Mouse (Mus musculus): ENCODE results near the gene Elp5. TPM values are rescaled to one million over a fixed set of nuclear protein-coding genes. Genes with fewer than 3 reads are reported as not detected.

Gene Elp5
- polyA plus RNA-seq, 1 experiment: not detected

DNA sequence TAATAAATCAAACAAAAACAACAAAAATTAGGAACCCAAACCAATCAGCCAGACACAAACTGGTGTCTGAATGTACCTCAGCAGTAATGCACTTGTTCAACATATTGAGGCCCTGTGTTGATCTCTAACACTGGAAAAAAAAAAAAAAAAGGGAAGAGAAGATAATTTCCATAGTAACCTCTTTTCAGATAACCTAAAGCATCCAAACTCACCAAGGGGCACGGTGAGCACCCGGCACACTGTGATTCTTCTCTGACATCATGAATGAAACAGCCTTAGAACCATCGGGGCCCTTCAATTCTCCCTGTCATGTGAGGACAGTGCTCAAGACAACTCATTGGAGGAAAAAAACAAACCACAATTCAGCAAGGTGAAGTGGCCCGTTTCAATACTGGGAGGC, 52.6 kb downstream of the Elp5 start:
- H3K4me3 ChIP-seq (ENCODE audit: insufficient read depth, low read depth, low read length): no peak overlapping the region
- peaks cover 2% of the 10 kb centered on the region for H3K4me1 ChIP-seq (ENCODE audit: control insufficient read depth, insufficient read depth, low read length)
- WGBS: 86% methylated on average over 4 of the region's 4 CpGs
- no peak overlapping the region for H3K27ac ChIP-seq (ENCODE audit: insufficient read depth, low read depth, low read length)
- TF ChIP-seq CTCF (IDR thresholded peaks at IDR 0.05; ENCODE audit: insufficient read depth, low read depth, low read length) (no peak), POLR2A (IDR thresholded peaks at IDR 0.05; ENCODE audit: insufficient read depth, low read depth, low read length) (no peak)

- WGBS: 99% methylated on average over 2 of the region's 2 CpGs
- Histone ChIP-seq H3K4me1 (ENCODE audit: control insufficient read depth, insufficient read depth, low read length) (no peaks in the 10 kb centered on the region), H3K27ac (ENCODE audit: insufficient read depth, low read depth, low read length) (no peak overlapping the region), H3K4me3 (ENCODE audit: insufficient read depth, low read depth, low read length) (no peak overlapping the region)
- no peak for TF ChIP-seq CTCF (IDR thresholded peaks at IDR 0.05; ENCODE audit: insufficient read depth, low read depth, low read length)
- TF ChIP-seq POLR2A (IDR thresholded peaks at IDR 0.05; ENCODE audit: insufficient read depth, low read depth, low read length): no peak
Measured at GRCm38 (mm10) chr11:69927501-69927900, 54.8 kb downstream of the Elp5 start.

DNA sequence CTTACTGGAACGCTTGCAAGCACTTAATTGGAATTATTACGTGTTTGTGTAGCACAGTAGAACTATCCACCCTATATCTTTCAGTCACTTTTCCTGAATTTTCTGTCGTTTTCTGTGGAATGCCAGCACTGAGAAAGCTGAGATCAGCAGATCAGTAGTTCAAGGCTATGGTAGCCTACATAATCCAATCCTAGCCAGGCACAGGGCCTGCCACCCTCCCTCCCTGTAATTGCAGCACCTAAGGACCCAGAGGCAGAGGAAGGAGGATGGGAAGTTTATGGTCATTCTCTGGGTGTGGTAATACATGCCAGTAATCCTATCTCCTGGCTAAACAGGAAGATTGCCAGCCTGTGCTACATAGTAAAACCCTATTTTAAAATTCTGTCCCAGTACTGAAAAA, 59.5 kb downstream of the Elp5 start:
- no peak for TF ChIP-seq POLR2A (IDR thresholded peaks at IDR 0.05; ENCODE audit: insufficient read depth, low read depth, low read length)
- TF ChIP-seq CTCF (IDR thresholded peaks at IDR 0.05; ENCODE audit: insufficient read depth, low read depth, low read length): no peak
- Histone ChIP-seq H3K4me1 (ENCODE audit: control insufficient read depth, insufficient read depth, low read length) (peaks cover 8% of the 10 kb centered on the region), H3K27ac (ENCODE audit: insufficient read depth, low read depth, low read length) (no peak overlapping the region), H3K4me3 (ENCODE audit: insufficient read depth, low read depth, low read length) (no peak overlapping the region)
- WGBS: 64% methylated on average over 3 of the region's 3 CpGs

- no peak for TF ChIP-seq CTCF (IDR thresholded peaks at IDR 0.05; ENCODE audit: insufficient read depth, low read depth, low read length)
- no peak for TF ChIP-seq POLR2A (IDR thresholded peaks at IDR 0.05; ENCODE audit: insufficient read depth, low read depth, low read length)
- Histone ChIP-seq H3K4me1 (ENCODE audit: control insufficient read depth, insufficient read depth, low read length) (peaks cover 8% of the 10 kb centered on the region), H3K27ac (ENCODE audit: insufficient read depth, low read depth, low read length) (peak overlapping the region; percentile 93), H3K4me3 (ENCODE audit: insufficient read depth, low read depth, low read length) (peak overlapping the region; percentile 59)
- 4% methylated on average over 12 of the region's 12 CpGs for WGBS
Measured at GRCm38 (mm10) chr11:69922012-69922756, 60.1 kb downstream of the Elp5 start.

GRCm38 (mm10) chr11:69921114-69922011, 61.0 kb downstream of the Elp5 start, which contains the start of gene Eif5a:
Eif5a (minus strand) TSS chr11:69921958.
- H3K27ac ChIP-seq (ENCODE audit: insufficient read depth, low read depth, low read length): peak within 1 kb of the TSS; percentile 98
- H3K4me3 ChIP-seq (ENCODE audit: insufficient read depth, low read depth, low read length): peak within 1 kb of the TSS; percentile 100
- H3K4me1 ChIP-seq (ENCODE audit: control insufficient read depth, insufficient read depth, low read length): peaks cover 8% of the 10 kb centered on the region
- peak; percentile 69 for TF ChIP-seq POLR2A (IDR thresholded peaks at IDR 0.05; ENCODE audit: insufficient read depth, low read depth, low read length)
- TF ChIP-seq CTCF (IDR thresholded peaks at IDR 0.05; ENCODE audit: insufficient read depth, low read depth, low read length): 0 out of 2 replicates have a peak, but pooled peaks have one; percentile 33
- WGBS: under 1% methylated on average over 78 of the region's 78 CpGs

DNA sequence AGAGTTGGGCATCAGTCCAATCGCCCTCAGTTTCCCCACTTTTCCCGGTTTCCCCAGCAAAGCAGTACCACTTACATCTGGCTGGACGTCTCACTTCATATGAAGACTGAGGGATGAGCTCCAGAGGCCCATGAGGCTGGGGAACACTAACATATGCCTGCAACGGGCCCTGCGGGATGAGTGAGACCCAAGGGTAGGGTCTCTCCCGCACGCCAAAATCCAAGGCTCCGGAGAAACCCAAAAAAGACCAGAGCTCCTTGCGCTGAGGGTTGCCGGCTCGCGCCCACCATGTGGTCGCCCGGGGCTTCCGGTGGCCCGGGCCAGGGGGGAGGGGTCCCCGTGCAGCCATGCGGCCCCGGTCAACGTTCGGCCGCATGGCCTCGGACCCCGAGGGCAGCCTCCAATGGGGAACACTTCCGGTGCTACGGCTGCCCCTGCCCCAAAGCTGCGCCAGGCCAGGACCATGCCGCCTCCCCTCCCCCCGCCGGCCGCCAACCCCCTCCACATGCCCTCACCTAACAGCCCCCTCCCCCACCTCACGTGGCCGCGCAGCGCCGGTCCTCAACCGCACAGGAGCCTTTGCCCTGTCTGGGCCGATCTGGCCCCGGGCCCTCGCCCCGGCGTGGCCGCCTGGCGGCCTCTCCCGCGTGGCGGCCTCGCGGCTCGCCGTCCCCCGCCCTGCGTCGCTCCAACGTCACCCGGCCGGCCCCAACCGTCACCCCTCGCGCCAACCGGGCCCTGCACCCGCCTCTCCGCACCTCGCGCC, 61.9 kb downstream of the Elp5 start:
- TF ChIP-seq CTCF (IDR thresholded peaks at IDR 0.05; ENCODE audit: insufficient read depth, low read depth, low read length): no peak
- TF ChIP-seq POLR2A (IDR thresholded peaks at IDR 0.05; ENCODE audit: insufficient read depth, low read depth, low read length): no peak
- 1% methylated on average over 61 of the region's 65 CpGs for WGBS
- H3K4me3 ChIP-seq (ENCODE audit: insufficient read depth, low read depth, low read length): peak overlapping the region; percentile 100
- H3K27ac ChIP-seq (ENCODE audit: insufficient read depth, low read depth, low read length): peak overlapping the region; percentile 98
- H3K4me1 ChIP-seq (ENCODE audit: control insufficient read depth, insufficient read depth, low read length): peaks cover 15% of the 10 kb centered on the region

- WGBS: 1% methylated on average over 17 of the region's 17 CpGs
Measured at GRCm38 (mm10) chr11:69919661-69920265, 62.6 kb downstream of the Elp5 start.

GRCm38 (mm10) chr11:69919053-69919452, 63.3 kb downstream of the Elp5 start:
- no peak for TF ChIP-seq POLR2A (IDR thresholded peaks at IDR 0.05; ENCODE audit: insufficient read depth, low read depth, low read length)
- no peak for TF ChIP-seq CTCF (IDR thresholded peaks at IDR 0.05; ENCODE audit: insufficient read depth, low read depth, low read length)
- WGBS: 70% methylated on average over 9 of the region's 9 CpGs
- Histone ChIP-seq H3K4me1 (ENCODE audit: control insufficient read depth, insufficient read depth, low read length) (peaks cover 21% of the 10 kb centered on the region), H3K4me3 (ENCODE audit: insufficient read depth, low read depth, low read length) (no peak overlapping the region), H3K27ac (ENCODE audit: insufficient read depth, low read depth, low read length) (no peak overlapping the region)

More at GRCm38 (mm10) chr11:69919661-69920265, 62.6 kb downstream of the Elp5 start:
- TF ChIP-seq POLR2A (IDR thresholded peaks at IDR 0.05; ENCODE audit: insufficient read depth, low read depth, low read length) (no peak), CTCF (IDR thresholded peaks at IDR 0.05; ENCODE audit: insufficient read depth, low read depth, low read length) (no peak)
- H3K4me1 ChIP-seq (ENCODE audit: control insufficient read depth, insufficient read depth, low read length): peaks cover 20% of the 10 kb centered on the region
- peak overlapping the region; percentile 100 for H3K4me3 ChIP-seq (ENCODE audit: insufficient read depth, low read depth, low read length)
- H3K27ac ChIP-seq (ENCODE audit: insufficient read depth, low read depth, low read length): 0 out of 2 replicates have a peak overlapping the region, but pooled peaks have one; percentile 28

Other genes starting within 250 kb of the Elp5 start
- gene Polr2a, start 223.9 kb downstream of the Elp5 start, polyA plus RNA-seq (2012; ENCODE audit: insufficient read depth, insufficient read length, low replicate concordance, missing spikeins): 105 TPM in 2 replicates
- not detected in 2 replicates for gene Slc35g3, start 220.5 kb downstream of the Elp5 start, polyA plus RNA-seq (2012; ENCODE audit: insufficient read depth, insufficient read length, low replicate concordance, missing spikeins)
- gene Zbtb4, start 216.6 kb downstream of the Elp5 start, polyA plus RNA-seq (2012; ENCODE audit: insufficient read depth, insufficient read length, low replicate concordance, missing spikeins): 250 TPM in 1 of 2 replicates, not detected in the other
- not detected in 2 replicates for gene Chrnb1, start 186.6 kb downstream of the Elp5 start, polyA plus RNA-seq (2012; ENCODE audit: insufficient read depth, insufficient read length, low replicate concordance, missing spikeins)
- not detected in 2 replicates for gene Fgf11, start 180.7 kb downstream of the Elp5 start, polyA plus RNA-seq (2012; ENCODE audit: insufficient read depth, insufficient read length, low replicate concordance, missing spikeins)
- gene Tmem102, start 176.9 kb downstream of the Elp5 start, polyA plus RNA-seq (2012; ENCODE audit: insufficient read depth, insufficient read length, low replicate concordance, missing spikeins): not detected in 2 replicates
- gene Gm39566, start 167.2 kb downstream of the Elp5 start, polyA plus RNA-seq (2012; ENCODE audit: insufficient read depth, insufficient read length, low replicate concordance, missing spikeins): not detected in 2 replicates
- not detected in 2 replicates for gene Spem2, start 164.1 kb downstream of the Elp5 start, polyA plus RNA-seq (2012; ENCODE audit: insufficient read depth, insufficient read length, low replicate concordance, missing spikeins)
- not detected in 2 replicates for gene Spem1, start 160.3 kb downstream of the Elp5 start, polyA plus RNA-seq (2012; ENCODE audit: insufficient read depth, insufficient read length, low replicate concordance, missing spikeins)
- gene Nlgn2, start 144.7 kb downstream of the Elp5 start, polyA plus RNA-seq (2012; ENCODE audit: insufficient read depth, insufficient read length, low replicate concordance, missing spikeins): 82.2 TPM in 1 of 2 replicates, not detected in the other
- not detected in 2 replicates for gene Tmem256, start 144.0 kb downstream of the Elp5 start, polyA plus RNA-seq (2012; ENCODE audit: insufficient read depth, insufficient read length, low replicate concordance, missing spikeins)
- not detected in 2 replicates for gene Plscr3, start 136.1 kb downstream of the Elp5 start, polyA plus RNA-seq (2012; ENCODE audit: insufficient read depth, insufficient read length, low replicate concordance, missing spikeins)
- not detected in 2 replicates for gene Tnk1, start 123.8 kb downstream of the Elp5 start, polyA plus RNA-seq (2012; ENCODE audit: insufficient read depth, insufficient read length, low replicate concordance, missing spikeins)
- not detected in 2 replicates for gene Tmem95, start 104.5 kb downstream of the Elp5 start, polyA plus RNA-seq (2012; ENCODE audit: insufficient read depth, insufficient read length, low replicate concordance, missing spikeins)
- not detected in 2 replicates for gene Kctd11, start 101.1 kb downstream of the Elp5 start, polyA plus RNA-seq (2012; ENCODE audit: insufficient read depth, insufficient read length, low replicate concordance, missing spikeins)
- 120 TPM in 1 of 2 replicates, not detected in the other for gene Acap1, start 87.0 kb downstream of the Elp5 start, polyA plus RNA-seq (2012; ENCODE audit: insufficient read depth, insufficient read length, low replicate concordance, missing spikeins)
- gene 2810408A11Rik, start 81.5 kb downstream of the Elp5 start, polyA plus RNA-seq (2012; ENCODE audit: insufficient read depth, insufficient read length, low replicate concordance, missing spikeins): not detected in 2 replicates
- not detected in 2 replicates for gene Neurl4, start 81.4 kb downstream of the Elp5 start, polyA plus RNA-seq (2012; ENCODE audit: insufficient read depth, insufficient read length, low replicate concordance, missing spikeins)
- gene Gps2, start 68.6 kb downstream of the Elp5 start, polyA plus RNA-seq (2012; ENCODE audit: insufficient read depth, insufficient read length, low replicate concordance, missing spikeins): not detected in 2 replicates
- 516 and 653 TPM in 2 replicates for gene Eif5a, start 60.6 kb downstream of the Elp5 start, polyA plus RNA-seq (2012; ENCODE audit: insufficient read depth, insufficient read length, low replicate concordance, missing spikeins)
- not detected in 2 replicates for gene Ybx2, start 46.7 kb downstream of the Elp5 start, polyA plus RNA-seq (2012; ENCODE audit: insufficient read depth, insufficient read length, low replicate concordance, missing spikeins)
- gene Slc2a4, start 34.3 kb downstream of the Elp5 start, polyA plus RNA-seq (2012; ENCODE audit: insufficient read depth, insufficient read length, low replicate concordance, missing spikeins): not detected in 2 replicates
- not detected in 2 replicates for gene Cldn7, start 17.7 kb downstream of the Elp5 start, polyA plus RNA-seq (2012; ENCODE audit: insufficient read depth, insufficient read length, low replicate concordance, missing spikeins)
- not detected in 2 replicates for gene Ctdnep1, start 1.4 kb downstream of the Elp5 start, polyA plus RNA-seq (2012; ENCODE audit: insufficient read depth, insufficient read length, low replicate concordance, missing spikeins)
- not detected in 2 replicates for gene Gabarap, start 8.6 kb upstream of the Elp5 start, polyA plus RNA-seq (2012; ENCODE audit: insufficient read depth, insufficient read length, low replicate concordance, missing spikeins)
- gene Phf23, start 13.3 kb upstream of the Elp5 start, polyA plus RNA-seq (2012; ENCODE audit: insufficient read depth, insufficient read length, low replicate concordance, missing spikeins): not detected in 2 replicates
- not detected in 2 replicates for gene Dvl2, start 18.1 kb upstream of the Elp5 start, polyA plus RNA-seq (2012; ENCODE audit: insufficient read depth, insufficient read length, low replicate concordance, missing spikeins)
- gene Acadvl, start 32.9 kb upstream of the Elp5 start, polyA plus RNA-seq (2012; ENCODE audit: insufficient read depth, insufficient read length, low replicate concordance, missing spikeins): not detected in 2 replicates
- gene Dlg4, start 34.4 kb upstream of the Elp5 start, polyA plus RNA-seq (2012; ENCODE audit: insufficient read depth, insufficient read length, low replicate concordance, missing spikeins): 210 and 442 TPM in 2 replicates
- not detected in 2 replicates for gene Asgr1, start 71.6 kb upstream of the Elp5 start, polyA plus RNA-seq (2012; ENCODE audit: insufficient read depth, insufficient read length, low replicate concordance, missing spikeins)
- not detected in 2 replicates for gene Asgr2, start 110.1 kb upstream of the Elp5 start, polyA plus RNA-seq (2012; ENCODE audit: insufficient read depth, insufficient read length, low replicate concordance, missing spikeins)
- not detected in 2 replicates for gene Mgl2, start 147.8 kb upstream of the Elp5 start, polyA plus RNA-seq (2012; ENCODE audit: insufficient read depth, insufficient read length, low replicate concordance, missing spikeins)
- gene Clec10a, start 173.7 kb upstream of the Elp5 start, polyA plus RNA-seq (2012; ENCODE audit: insufficient read depth, insufficient read length, low replicate concordance, missing spikeins): not detected in 2 replicates
- not detected in 2 replicates for gene Slc16a11, start 230.2 kb upstream of the Elp5 start, polyA plus RNA-seq (2012; ENCODE audit: insufficient read depth, insufficient read length, low replicate concordance, missing spikeins)
- not detected in 2 replicates for gene Slc16a13, start 238.5 kb upstream of the Elp5 start, polyA plus RNA-seq (2012; ENCODE audit: insufficient read depth, insufficient read length, low replicate concordance, missing spikeins)
- gene Bcl6b, start 247.3 kb upstream of the Elp5 start, polyA plus RNA-seq (2012; ENCODE audit: insufficient read depth, insufficient read length, low replicate concordance, missing spikeins): not detected in 2 replicates